In genomic region chr7:98794444-98794843, GRCm38 (mm10) we compare ENCODE assay signal across 14 mouse cellular contexts.
"Had no signal": no experiment of that assay in that cellular context is flagged by ENCODE, and none has a peak within 500 bp of the region (broad histone marks: within the 10 kb centered on the region; RNA-seq: fewer than 3 reads in every experiment).

No protein-coding gene starts in this region.

- H3K4me1 ChIP-seq: liver, embryonic 12.5 days had no signal

- H3K27ac ChIP-seq: limb, embryonic 15.5 days; liver, embryonic 12.5 days; midbrain, embryonic 10.5 days; neural tube, embryonic 12.5 days had no signal

- H3K4me3 ChIP-seq: limb, embryonic 15.5 days; liver, embryonic 12.5 days; midbrain, embryonic 10.5 days; neural tube, embryonic 12.5 days had no signal

- H3K9me3 ChIP-seq: limb, embryonic 15.5 days; liver, embryonic 12.5 days; midbrain, embryonic 10.5 days; neural tube, embryonic 12.5 days had no signal

- H3K36me3 ChIP-seq: limb, embryonic 15.5 days; liver, embryonic 12.5 days; midbrain, embryonic 10.5 days; neural tube, embryonic 12.5 days had no signal

- DNase-seq: kidney, postnatal 36 days; layer of hippocampus, adult 9-11 months; layer of hippocampus, postnatal 36 days; lung, embryonic 14.5 days; lung, postnatal 10 days; lung, postnatal 4 days; midbrain, embryonic 14.5 days; spleen, adult 18-20 months; thymus, adult 18-20 months; thymus, postnatal 14 days had no signal

- ATAC-seq: liver, embryonic 12.5 days had no signal

- H3K27me3 ChIP-seq: neural tube, embryonic 12.5 days had no signal

- H3K4me2 ChIP-seq: limb, embryonic 15.5 days; liver, embryonic 12.5 days; lung, embryonic 14.5 days; neural tube, embryonic 12.5 days had no signal

- H3K9ac ChIP-seq: limb, embryonic 15.5 days; liver, embryonic 12.5 days; lung, embryonic 14.5 days; neural tube, embryonic 12.5 days had no signal
